Mouse (Mus musculus): ENCODE results near the gene D1Pas1. TPM values are rescaled to one million over a fixed set of nuclear protein-coding genes. Genes with fewer than 3 reads are reported as not detected.

Gene D1Pas1
- total and polyA plus RNA-seq, 3 experiments = not detected

DNA sequence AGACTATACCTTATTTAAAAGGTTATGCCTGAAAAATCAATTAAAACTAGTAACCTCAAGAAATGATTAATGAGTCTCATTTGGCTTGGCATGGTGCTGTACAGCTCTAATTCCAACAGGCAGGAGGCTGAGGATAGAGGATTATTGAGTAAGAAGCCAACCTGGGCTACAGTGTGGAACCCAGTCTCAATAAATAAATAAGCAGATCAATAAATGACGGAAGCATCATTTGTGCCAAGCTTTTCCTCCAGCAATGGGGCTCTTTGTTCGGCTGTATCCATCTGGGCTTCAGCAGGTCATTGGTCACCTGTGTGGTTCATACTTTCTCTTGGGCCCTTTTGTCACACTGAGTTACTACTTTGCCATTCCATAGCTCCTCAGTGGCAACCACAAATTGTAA, 46.9 kb downstream of the D1Pas1 start:
- Histone ChIP-seq H3K9ac (ENCODE audit: control insufficient read depth, low read depth, low read length, poor library complexity, severe bottlenecking) (no peak overlapping the region), H3K4me1 (ENCODE audit: control insufficient read depth in 1 of 2, insufficient read depth in 2 of 2, low read length in 2 of 2) (no peaks in the 10 kb centered on the region), H3K79me2 (ENCODE audit: control insufficient read depth, insufficient read depth, low read length, poor library complexity) (no peaks in the 10 kb centered on the region), H3K27me3 (ENCODE audit: control insufficient read depth in 1 of 2, insufficient read depth in 2 of 2, low read length in 2 of 2) (no peaks in the 10 kb centered on the region), H3K27ac (ENCODE audit: control insufficient read depth, low read depth, low read length) (no peak overlapping the region), H3K4me3 (ENCODE audit: control insufficient read depth in 1 of 2, insufficient read depth in 1 of 2, low read depth in 2 of 2, low read length in 2 of 2) (no peak overlapping the region), H3K36me3 (ENCODE audit: control insufficient read depth in 1 of 2, insufficient read depth in 2 of 2, low read length in 2 of 2) (no peaks in the 10 kb centered on the region), H3K9me3 (replicated peaks; ENCODE audit: insufficient read depth, low read length) (no peaks in the 10 kb centered on the region)
- TF ChIP-seq SMC3 (IDR thresholded peaks at IDR 0.05; ENCODE audit: low read depth, low read length) (no peak), RAD21 (IDR thresholded peaks at IDR 0.05; ENCODE audit: low read depth, low read length) (no peak), KAT2A (conservative IDR thresholded peaks at IDR 0.05; ENCODE audit: low read depth, low read length) (no peak), MAFK (IDR thresholded peaks at IDR 0.05; ENCODE audit: borderline replicate concordance, low read depth, low read length) (no peak), BHLHE40 (IDR thresholded peaks at IDR 0.05; ENCODE audit: borderline replicate concordance, low read depth, low read length) (no peak), ZKSCAN1 (IDR thresholded peaks at IDR 0.05; ENCODE audit: low read depth, low read length) (no peak), CHD1 (IDR thresholded peaks at IDR 0.05; ENCODE audit: low read depth, low read length) (no peak), NELFE (IDR thresholded peaks at IDR 0.05; ENCODE audit: low read depth, low read length) (no peak), NRF1 (IDR thresholded peaks at IDR 0.05; ENCODE audit: insufficient read depth, low read depth, low read length, poor library complexity, severe bottlenecking) (no peak), ZC3H11A (IDR thresholded peaks at IDR 0.05; ENCODE audit: low read depth, low read length) (no peak), ETS1 (IDR thresholded peaks at IDR 0.05; ENCODE audit: low read depth, low read length) (no peak), UBTF (IDR thresholded peaks at IDR 0.05; ENCODE audit: borderline replicate concordance, insufficient read depth, low read depth, low read length) (no peak), USF1 (IDR thresholded peaks at IDR 0.05; ENCODE audit: low read depth, low read length) (no peak)
- no peak for DNase-seq (ENCODE audit: low read depth, low spot score)

DNA sequence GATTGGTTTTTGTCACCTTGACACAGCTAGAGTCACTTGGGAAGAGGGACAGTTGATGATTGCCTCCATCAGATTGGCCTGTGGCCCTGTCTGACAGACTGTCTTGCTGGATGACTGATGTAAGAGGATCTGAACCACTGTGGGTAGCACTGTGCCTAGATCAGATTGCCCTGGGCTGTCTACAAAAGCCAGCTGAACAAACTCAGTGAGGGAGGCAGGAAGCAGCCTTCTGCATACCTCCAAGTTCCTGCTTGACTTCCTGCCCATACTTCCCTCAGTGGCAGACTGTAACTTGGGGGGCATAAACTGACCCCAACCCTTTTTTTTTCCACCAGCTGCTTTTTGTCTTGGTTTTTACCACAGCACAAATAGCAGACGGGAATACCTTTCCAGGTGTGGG, 48.5 kb downstream of the D1Pas1 start:
- H3K36me3 ChIP-seq (ENCODE audit: control insufficient read depth in 1 of 2, insufficient read depth in 2 of 2, low read length in 2 of 2) = no peaks in the 10 kb centered on the region
- H3K27me3 ChIP-seq (ENCODE audit: control insufficient read depth in 1 of 2, insufficient read depth in 2 of 2, low read length in 2 of 2) = no peaks in the 10 kb centered on the region
- DNase-seq (ENCODE audit: low read depth, low spot score) = no peak
- TF ChIP-seq NRF1 (IDR thresholded peaks at IDR 0.05; ENCODE audit: insufficient read depth, low read depth, low read length, poor library complexity, severe bottlenecking) (no peak), MEF2A (IDR thresholded peaks at IDR 0.05; ENCODE audit: extremely low read depth, insufficient replicate concordance, low read depth, low read length, poor library complexity, severe bottlenecking) (no peak), ETS1 (IDR thresholded peaks at IDR 0.05; ENCODE audit: low read depth, low read length) (no peak), MXI1 (IDR thresholded peaks at IDR 0.05; ENCODE audit: low read depth, low read length) (no peak), RAD21 (IDR thresholded peaks at IDR 0.05; ENCODE audit: low read depth, low read length) (no peak), USF2 (IDR thresholded peaks at IDR 0.05; ENCODE audit: borderline replicate concordance in 1 of 2, insufficient read depth in 1 of 2, low read depth in 1 of 2, low read length in 2 of 2) (no peak), NELFE (IDR thresholded peaks at IDR 0.05; ENCODE audit: low read depth, low read length) (no peak), RCOR1 (IDR thresholded peaks at IDR 0.05; ENCODE audit: low read depth, low read length) (no peak), SIN3A (IDR thresholded peaks at IDR 0.05; ENCODE audit: low read length) (no peak), SMC3 (IDR thresholded peaks at IDR 0.05; ENCODE audit: low read depth, low read length) (no peak), ZC3H11A (IDR thresholded peaks at IDR 0.05; ENCODE audit: low read depth, low read length) (no peak), MAZ (IDR thresholded peaks at IDR 0.05; ENCODE audit: low read depth, low read length) (no peak), POLR2AphosphoS2 (IDR thresholded peaks at IDR 0.05; ENCODE audit: low read length) (no peak), TAL1 (IDR thresholded peaks at IDR 0.05; ENCODE audit: low read length) (no peak), CHD1 (IDR thresholded peaks at IDR 0.05; ENCODE audit: low read depth, low read length) (no peak)
- no peaks in the 10 kb centered on the region for H3K9me3 ChIP-seq (replicated peaks; ENCODE audit: insufficient read depth, low read length)
- no peak overlapping the region for H3K27ac ChIP-seq (ENCODE audit: control insufficient read depth, low read depth, low read length)
- no peaks in the 10 kb centered on the region for H3K79me2 ChIP-seq (ENCODE audit: control insufficient read depth, insufficient read depth, low read length, poor library complexity)
- no peak overlapping the region for H3K4me3 ChIP-seq (ENCODE audit: control insufficient read depth in 1 of 2, insufficient read depth in 1 of 2, low read depth in 2 of 2, low read length in 2 of 2)
- no peaks in the 10 kb centered on the region for H3K4me1 ChIP-seq (ENCODE audit: control insufficient read depth in 1 of 2, insufficient read depth in 2 of 2, low read length in 2 of 2)
- no peak overlapping the region for H3K9ac ChIP-seq (ENCODE audit: control insufficient read depth, low read depth, low read length, poor library complexity, severe bottlenecking)

Data from MEL (cell line).